Mouse (Mus musculus): ENCODE data around the gene Fbxl20.

The Fbxl20 gene

DNA sequence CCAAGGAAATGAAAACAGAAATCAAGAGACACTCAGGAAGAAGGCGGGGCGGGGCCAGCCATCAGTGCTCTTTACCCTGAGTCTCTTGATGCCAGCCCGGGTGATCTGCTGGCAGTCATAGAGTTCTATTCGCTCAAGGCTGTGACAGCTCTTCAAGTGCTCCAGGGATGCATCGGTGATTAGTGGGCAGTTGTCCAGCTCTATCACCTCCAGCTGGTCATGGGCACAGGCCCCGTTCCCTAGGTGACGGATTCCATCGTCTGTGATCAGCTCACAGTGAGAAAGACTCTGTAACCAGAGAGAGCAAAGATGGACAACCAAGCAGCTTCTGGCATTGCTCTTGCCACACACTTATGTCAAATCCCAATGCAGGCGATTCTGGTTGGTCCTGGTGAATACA, 59.6 kb downstream of the Fbxl20 start:
- peak; percentile 23 for DNase-seq (ENCODE audit: extremely low read depth, insufficient read length, low spot score)

DNA sequence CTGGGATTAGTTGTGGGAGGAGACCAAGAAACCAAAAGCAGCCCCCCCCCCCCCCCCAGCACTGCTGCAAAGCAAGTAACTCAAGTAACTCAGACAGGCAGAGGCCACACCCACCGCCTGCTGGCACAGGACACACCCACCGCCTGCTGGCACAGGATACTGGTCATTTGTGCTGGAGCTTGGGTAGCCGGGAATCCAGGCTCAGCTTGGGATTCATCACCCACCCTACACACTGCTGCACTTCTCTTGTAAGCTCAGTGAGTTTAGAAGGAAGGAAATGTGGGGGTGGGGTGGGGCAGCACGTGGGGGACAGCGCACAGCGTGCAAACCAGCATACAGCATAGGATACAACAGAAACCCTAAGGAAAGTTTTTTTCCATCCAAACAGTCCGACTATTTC, 62.0 kb downstream of the Fbxl20 start:
- DNase-seq (ENCODE audit: extremely low read depth, insufficient read length, low spot score), result peak; percentile 68

DNA sequence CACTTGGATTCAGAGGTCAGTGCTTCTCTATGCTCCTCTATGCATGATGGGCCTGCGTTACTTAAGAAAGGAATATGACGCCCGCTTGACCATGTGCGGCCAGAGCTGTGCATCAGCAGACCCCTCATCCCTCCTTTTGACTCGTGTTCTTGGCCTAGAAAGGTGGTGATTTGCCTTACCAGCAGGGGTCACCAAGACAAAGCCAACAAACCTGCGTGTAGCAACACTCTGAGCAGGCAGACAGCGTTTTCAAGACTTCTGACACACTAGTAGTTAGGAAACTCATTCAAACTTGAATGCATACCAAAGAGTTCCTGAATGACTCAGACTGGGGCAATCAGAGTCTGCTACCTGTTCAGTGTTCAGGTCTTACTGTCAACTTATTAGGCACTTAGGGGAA, 63.6 kb downstream of the Fbxl20 start:
- no peak for DNase-seq (ENCODE audit: extremely low read depth, insufficient read length, low spot score)

DNA sequence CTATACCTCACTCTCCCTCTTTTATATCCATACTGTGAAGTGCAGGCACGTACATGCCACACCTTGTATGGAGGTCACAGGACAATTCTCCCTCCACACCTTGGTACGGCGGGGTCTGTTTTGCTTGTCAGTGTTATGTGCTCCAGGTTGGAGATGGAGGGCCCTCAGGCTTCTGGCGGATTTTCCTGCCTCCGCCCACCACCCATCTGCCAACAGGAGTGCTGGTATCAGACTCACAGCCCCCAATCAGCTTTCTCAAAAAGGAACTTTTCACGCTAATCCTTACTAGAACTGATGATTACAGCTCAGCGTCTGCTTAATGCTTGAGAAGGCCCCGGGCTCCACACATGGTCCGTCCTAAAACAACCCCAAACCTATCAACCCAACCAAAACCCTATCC, 64.1 kb downstream of the Fbxl20 start:
- DNase-seq (ENCODE audit: extremely low read depth, insufficient read length, low spot score), result no peak

DNA sequence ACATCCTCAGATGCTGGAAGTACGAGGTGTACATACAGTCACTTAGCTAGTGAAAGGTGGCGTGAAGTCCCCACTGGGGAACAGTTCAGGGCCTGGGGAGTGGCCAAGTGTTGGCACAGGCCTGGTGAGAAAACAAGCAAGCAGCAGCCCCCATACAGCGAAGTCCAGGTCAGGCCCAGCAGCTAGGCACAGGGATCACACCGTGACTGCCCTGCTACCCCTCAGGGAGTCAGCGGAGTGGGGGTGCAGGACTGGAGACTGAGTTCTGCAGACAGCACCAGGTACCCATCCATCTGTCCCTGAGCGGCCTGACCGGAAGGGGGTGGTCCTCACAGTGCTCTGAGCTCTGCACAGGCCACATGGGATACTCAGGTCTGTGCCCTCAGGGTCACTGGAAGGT, 67.5 kb downstream of the Fbxl20 start:
- DNase-seq (ENCODE audit: extremely low read depth, insufficient read length, low spot score), result no peak

DNA sequence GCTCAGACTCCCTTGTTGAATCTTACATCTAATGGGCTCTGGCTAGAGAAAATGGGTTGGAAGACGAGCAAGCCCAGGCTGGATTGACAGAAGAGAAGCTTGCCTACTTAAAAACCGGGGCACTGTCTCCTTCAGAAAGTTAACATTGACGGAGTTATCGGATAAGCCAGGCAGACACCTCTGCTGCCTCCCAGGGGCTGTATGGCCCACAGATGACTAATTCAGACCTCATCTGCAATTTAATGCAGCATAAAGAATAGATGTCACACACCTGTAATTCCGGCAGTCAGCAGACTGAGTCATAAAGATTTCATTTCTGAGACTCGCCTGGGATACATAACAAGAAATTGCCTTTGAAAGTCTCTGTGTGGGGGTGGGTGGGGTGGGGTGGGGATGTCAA, 69.8 kb downstream of the Fbxl20 start:
- no peak for DNase-seq (ENCODE audit: extremely low read depth, insufficient read length, low spot score)

DNA sequence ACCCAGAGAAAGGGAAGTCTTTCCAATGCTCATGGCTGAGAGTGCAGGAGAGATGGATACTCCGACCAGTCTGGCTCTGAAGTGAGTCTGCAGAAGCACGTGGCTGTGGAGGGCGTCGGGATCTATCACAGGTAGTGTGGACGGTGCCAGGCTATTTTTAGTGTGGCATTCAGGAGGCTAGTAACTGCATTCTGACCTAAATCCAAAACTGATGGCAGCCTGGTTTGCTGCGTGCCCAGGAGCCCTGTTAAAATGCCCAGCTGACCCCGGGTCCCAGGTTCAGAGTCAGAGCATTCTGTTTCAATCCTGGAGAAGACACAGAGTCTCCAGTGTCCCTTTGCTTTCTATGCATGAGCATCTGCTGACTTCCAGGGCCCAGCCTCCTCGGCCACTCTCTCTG, 73.1 kb downstream of the Fbxl20 start:
- no peak for DNase-seq (ENCODE audit: extremely low read depth, insufficient read length, low spot score)

DNA sequence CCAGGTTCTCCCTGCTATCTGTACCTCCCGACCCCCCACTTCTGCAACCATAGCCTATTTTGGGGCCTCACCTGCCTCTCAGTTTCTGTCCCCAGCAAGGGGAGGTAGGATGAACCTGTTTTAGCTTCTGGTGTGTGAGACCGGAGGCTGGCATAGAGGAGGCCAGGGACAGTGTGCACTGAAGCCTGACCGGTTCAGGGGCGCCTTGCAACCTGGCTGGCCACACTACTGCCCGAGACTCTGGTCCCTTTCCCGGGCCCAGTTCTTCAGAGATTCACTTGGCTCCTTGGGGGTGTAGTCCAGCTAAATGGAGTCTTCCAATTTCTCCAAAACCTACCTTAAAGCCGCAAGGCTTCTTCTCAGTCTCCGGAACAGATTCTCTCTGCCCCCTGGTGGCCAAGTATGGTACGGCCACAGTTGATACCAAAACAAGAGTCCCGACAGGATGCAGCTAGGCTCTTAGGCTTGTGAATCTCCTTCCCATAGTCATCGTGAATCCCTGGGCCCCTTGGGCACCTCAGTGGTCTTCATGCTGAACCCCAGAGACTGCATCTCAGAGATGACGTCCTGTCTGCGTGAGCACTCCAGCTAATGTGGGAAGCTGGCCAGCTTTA, 74.9 kb downstream of the Fbxl20 start:
- DNase-seq (ENCODE audit: extremely low read depth, insufficient read length, low spot score), result peak; percentile 69

DNA sequence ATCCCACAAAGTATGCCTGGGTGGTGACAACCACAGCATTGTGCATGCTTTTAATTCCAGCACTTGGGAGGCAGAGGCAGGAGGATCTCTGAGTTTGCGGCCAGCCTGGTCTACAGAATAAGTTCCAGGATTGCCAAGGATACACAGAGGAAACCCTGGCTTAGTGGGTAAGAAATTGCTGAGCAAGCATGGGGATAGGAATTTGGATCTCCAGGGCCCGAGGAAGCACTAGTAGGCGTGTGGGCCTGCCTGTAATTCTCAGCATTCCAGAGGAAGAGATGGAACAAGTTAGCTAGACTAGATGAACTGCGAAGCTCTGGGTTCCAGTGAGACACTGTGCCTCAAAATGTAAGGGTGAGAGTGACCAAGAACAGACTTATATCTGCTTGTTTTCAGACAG, 76.8 kb downstream of the Fbxl20 start:
- no peak for DNase-seq (ENCODE audit: extremely low read depth, insufficient read length, low spot score)

DNA sequence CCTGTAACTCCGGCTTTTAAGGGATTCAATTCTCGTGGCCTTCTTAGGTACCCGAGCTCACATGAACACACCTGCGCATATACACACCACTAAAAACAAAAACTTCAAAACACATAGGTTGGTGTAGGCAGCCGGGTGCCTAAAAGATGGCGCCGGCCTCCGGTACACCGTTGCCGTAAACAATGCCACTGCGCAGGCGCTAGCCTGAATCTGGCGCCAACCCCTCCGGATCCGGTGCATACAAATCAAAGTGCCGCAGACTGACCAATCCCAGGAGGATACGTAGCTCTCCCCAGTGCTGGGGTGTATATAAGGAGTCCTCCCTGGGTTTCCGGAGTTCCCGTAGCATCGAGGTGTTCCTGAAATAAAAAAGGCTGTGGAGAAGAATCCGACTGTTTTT, 82.9 kb downstream of the Fbxl20 start:
- no peak for DNase-seq (ENCODE audit: extremely low read depth, insufficient read length, low spot score)

DNA sequence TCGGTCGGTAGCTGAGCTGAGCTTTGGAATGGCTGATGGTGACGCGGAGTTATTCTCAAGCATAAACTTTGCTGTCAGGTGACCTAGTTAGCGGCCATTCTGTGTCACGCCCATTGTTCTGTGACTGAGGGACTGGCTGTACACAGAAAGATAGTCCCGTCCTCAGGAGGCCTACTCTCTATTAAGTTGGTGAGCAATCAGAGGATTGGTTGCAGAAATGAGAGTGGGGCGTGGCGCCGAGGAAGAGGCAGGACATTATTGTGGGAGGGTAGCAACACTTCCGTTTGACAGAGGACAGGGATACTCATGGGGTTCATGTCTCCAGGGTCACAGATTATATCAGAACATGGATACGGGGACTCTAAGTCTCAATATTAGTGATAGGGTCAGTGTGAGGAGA, 84.0 kb downstream of the Fbxl20 start:
- DNase-seq (ENCODE audit: extremely low read depth, insufficient read length, low spot score), result no peak

DNA sequence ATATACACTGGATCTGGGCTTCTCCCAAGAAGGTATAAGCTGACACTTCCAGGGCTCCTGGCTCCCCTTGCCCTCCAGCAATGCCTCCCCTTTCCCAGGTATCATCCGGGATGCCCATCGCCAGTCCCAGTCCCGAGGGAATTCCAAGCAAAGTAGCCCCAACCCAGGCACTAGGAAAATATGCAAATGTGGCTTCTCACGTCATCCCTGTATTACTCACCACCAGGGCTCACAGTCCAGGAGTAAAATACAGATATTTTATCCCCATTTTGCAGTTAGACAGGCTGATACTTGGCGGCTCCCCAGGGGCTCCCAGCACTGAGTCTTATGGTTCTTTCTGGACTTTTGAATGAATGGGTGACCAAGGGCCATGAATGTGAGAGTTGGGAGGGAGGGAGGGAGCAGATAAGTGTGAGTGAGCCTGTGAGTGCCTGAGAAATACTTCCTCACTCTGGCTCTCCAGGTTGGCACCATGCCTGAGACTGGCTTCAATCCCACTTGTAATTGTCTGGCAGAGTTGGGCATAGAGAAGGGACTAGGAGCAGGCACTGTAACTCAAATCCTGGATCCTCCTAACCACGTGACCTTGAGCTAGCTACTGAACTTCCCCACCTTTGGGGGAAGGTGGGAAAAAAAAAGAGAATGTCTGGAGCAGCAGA, 88.2 kb downstream of the Fbxl20 start:
- DNase-seq (ENCODE audit: extremely low read depth, insufficient read length, low spot score), result peak; percentile 77

DNA sequence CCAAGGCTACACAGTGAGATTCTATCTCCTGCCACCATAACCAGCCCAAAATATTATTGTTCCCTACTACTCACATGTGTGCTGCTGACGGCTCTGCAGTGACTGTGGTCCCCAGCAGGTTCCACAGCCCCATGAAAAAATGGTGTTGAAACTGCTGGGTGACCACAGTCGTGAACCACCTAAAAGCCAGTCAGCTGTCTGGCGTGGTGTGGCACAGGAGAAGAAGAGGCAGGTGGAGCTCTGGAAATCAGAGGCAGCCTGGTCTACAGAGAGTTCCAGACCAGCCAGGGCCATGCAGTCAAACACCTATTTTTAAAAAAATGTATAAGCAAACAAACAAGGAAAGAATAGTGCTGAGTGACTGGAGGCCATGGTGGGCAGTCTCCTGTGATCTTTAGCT, 88.8 kb downstream of the Fbxl20 start:
- no peak for DNase-seq (ENCODE audit: extremely low read depth, insufficient read length, low spot score)

DNA sequence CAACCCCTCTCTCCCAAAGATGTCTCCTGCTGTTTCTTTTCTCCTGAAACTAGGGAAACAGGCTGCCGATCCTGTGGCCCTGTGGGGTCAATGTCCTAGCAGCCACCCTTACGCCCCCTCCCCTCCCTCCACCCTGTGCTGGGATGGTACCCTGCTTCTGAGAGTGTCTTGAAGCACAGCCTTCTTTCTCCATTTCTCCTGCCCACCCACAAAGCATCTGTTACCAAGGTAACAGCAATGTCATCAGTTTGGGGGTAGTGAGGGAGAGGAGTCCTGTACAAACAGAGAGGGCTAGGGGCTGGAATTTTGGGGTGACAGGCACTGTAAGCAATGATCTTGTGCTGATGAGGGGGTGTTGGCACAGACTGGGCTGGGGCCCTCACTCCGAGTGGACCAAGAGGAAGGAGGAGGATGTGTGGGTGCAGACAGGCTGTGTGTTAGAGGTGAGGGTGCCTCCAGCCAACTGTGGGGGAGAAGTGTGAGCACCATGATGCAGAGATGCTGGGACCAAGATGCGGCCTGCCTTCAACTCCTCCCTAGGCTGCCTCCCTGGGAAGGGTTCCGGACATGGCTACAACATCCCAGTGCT, 90.0 kb downstream of the Fbxl20 start:
- DNase-seq (ENCODE audit: extremely low read depth, insufficient read length, low spot score), result peak; percentile 44

DNA sequence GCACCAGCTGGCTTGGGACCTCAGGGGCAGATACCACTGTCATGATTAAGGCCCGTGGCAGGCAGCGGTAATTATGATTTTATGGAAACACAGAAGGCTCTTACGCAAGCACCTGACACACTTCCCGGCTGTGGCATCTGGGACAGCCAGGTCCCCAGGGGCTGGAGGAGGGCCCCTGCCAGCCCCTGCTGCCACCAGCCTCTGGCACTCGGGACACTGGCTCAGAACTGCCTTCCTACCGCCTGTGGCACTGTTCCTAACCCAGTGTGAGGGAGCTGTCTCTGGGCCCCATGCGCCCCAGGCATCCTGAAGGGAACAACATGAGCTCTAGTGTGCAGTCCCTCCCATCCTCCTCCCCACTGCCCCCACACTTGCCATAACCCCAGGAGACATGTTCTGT, 90.5 kb downstream of the Fbxl20 start:
- peak; percentile 93 for DNase-seq (ENCODE audit: extremely low read depth, insufficient read length, low spot score)

DNA sequence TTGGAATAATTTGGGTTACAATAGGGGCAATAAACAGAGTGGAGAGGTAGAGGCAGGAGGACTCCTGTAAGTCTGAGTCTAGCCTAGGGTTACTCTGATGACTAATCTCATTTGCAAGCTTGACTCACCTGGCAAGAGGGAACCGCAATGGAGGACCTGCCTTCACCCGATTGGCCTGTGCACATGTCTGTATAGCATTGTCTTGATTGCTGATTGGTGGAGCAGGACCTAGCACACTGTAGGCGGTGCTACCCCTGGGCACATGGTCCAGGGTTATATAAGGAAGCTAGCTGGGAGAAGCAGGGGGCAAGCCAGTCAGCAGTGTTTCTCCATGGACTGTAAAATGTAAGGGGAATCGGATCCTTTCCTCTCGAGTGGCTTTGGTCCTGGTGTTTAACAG, 92.2 kb downstream of the Fbxl20 start:
- peak; percentile 82 for DNase-seq (ENCODE audit: extremely low read depth, insufficient read length, low spot score)

DNA sequence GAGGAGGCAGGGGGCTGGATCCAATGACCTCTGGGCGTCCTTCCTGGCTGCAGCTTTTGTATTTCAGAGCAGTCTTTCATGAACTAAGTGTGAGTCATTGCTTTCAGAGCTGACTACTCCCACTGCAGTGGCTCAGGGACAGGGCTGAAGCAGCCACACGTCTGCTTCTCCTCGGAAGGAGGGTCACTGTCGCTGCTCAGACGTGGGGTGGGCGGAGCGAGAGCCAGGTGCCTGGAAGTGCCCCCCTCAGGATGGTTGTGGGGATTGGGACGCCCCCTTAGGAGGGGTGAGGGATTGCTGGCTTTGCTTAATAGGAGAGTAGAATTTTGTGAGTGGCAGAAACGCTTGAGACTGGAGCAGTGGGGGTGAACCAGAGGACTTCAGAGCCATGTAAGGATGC, 92.7 kb downstream of the Fbxl20 start:
- peak; percentile 92 for DNase-seq (ENCODE audit: extremely low read depth, insufficient read length, low spot score)

DNA sequence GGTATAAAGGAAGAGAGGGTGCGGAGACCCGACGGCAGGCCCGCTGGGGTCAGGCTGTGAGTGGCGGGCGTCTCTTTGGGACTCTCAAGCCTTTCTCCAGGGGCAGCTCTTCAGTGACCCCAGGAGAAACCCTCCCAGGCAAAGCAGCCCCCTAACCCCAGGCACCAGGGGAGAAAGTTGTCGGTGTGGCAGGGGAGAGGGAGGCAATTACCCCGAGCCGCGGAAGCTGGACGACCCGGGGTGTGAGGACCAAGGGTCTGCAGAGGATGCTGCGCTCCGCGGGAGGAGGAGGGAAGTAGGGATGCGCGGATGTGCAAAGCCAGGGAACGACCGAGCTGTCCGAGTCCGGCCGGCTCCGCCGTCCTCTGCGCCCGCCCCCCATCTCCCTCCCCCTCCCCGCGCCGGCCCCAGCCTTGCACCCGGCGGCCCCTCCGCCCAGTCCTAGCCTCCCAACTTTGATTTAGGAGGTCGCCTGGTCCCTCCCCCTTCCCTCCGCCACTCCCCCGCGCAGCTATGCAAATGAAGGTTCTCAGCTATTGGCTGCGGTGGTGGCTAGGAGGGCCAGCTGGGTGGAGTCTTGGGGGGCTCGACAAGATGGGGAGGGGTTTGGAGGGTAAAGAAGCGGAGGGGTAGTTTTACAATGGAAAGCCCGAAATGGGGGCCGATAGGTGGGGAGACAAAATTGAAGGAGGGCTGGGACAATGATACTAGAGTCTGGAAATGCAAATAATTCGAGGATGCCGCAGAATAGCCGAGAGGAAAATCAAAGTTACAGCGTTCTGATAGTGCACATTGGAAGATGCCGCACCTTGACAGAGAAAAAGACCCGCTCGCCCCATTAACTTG, 97.0 kb downstream of the Fbxl20 start, which contains the start of gene Stac2:
Stac2 (minus strand) TSS at position 474 of the 846 bp plus-strand sequence.
- peak; percentile 79 for DNase-seq (ENCODE audit: extremely low read depth, insufficient read length, low spot score)

DNA sequence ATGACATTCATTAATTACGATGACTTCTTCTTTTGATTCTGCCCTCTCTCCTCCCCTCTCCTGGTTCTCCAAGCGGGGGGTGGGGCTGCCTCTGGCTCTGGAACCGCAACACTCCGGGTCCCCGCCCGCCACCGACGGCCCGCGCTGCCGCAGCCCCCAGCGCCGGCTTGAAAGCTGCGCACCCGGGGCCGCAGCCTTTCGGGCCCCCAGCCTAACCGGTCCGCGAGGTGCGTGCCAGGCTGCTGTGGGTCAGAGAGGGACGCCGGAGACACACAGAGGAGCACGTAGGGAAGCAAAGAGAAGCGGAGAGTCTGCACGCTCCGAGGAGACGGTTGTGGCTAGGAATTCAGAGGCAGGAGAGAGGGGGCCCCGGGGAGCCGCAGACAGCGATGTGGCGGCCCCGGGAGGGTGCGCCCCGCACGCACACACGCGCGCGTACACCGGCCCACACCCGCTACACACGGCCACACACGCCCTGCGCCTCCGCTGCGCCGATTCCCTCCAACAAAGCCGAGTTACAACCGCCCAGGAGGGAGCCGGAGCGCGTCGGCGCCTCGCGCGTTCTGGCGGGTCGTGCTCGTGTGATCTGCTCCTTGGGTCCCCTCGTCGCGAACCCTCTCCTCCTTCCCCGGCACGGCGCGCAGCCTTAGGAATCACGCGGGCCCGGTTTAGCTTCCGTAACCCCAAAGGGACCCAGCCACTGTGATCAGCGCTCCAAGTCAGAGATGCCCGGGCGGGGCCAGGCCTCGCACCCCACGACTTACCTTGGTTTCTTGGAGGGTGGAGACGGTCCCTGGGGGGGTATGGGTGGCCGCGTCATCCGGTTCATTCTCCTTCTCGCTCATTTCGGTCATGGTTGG, 97.8 kb downstream of the Fbxl20 start:
- peak; percentile 68 for DNase-seq (ENCODE audit: extremely low read depth, insufficient read length, low spot score)

DNA sequence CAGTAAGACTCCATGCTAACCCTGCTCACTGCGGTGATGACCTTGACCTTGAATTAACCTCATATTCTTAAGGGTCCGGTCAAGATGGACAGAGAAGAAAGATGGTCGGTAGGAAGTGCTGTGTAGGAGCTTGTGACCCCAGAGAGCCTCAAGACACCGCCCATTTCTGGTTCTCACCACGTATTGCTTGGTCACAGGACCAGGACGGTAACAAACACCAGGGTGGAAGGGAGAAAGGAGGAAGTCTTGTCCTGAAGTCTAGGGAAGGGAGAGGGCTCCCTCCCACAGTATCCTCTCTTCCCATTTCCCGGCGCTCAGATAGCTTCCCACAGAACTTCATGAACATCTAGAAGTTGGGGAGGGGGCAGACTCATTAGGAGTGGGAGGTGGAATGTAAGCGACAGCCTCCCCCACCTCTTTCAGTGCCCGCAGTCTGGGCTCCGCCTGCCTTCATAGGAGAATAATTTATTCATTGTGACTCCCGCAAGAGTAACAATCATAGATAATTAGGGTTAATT, 98.5 kb downstream of the Fbxl20 start:
- DNase-seq (ENCODE audit: extremely low read depth, insufficient read length, low spot score), result no peak

Measured in 3134 (cell line).